Mouse (Mus musculus): ENCODE results near the gene 6430571L13Rik.
A peak's percentile ranks its signal among the peaks of the same experiment; 100 is the strongest.
"Not testable (repeated sequence)": the region's sequence is repeated elsewhere in the genome, so short reads cannot be mapped to it uniquely, and the experiment has no call there.

Gene 6430571L13Rik

GRCm38 (mm10) chr9:107340267-107340859 is at the start of gene 6430571L13Rik:
Gene 6430571L13Rik (plus strand): TSS chr9:107340602.
- DNase-seq: peak; percentile 88

GRCm38 (mm10) chr9:107290897-107291296 is 49.5 kb upstream of the 6430571L13Rik start:
- DNase-seq: peak; percentile 75 to 77

GRCm38 (mm10) chr9:107294249-107294648 is 46.2 kb upstream of the 6430571L13Rik start:
- peak; percentile 79 to 86 for DNase-seq

GRCm38 (mm10) chr9:107295616-107296015 is 44.8 kb upstream of the 6430571L13Rik start:
- DNase-seq: peak in 1 of 2 experiments; percentile 33

GRCm38 (mm10) chr9:107296016-107296040 is 44.6 kb upstream of the 6430571L13Rik start, which contains the start of gene Cish:
Gene Cish (plus strand): TSS chr9:107296026.
- no peak for DNase-seq

- DNase-seq: no peak
Observed at GRCm38 (mm10) chr9:107296041-107296440, 44.4 kb upstream of the 6430571L13Rik start.

- DNase-seq: peak; percentile 85 to 88
Observed at GRCm38 (mm10) chr9:107296501-107296965, 43.9 kb upstream of the 6430571L13Rik start.

GRCm38 (mm10) chr9:107297059-107297458 is 43.3 kb upstream of the 6430571L13Rik start:
- no peak for DNase-seq

GRCm38 (mm10) chr9:107297658-107298057 is 42.7 kb upstream of the 6430571L13Rik start:
- no peak for DNase-seq

GRCm38 (mm10) chr9:107298059-107298780 is 42.2 kb upstream of the 6430571L13Rik start:
- DNase-seq: no peak

GRCm38 (mm10) chr9:107298876-107299275 is 41.5 kb upstream of the 6430571L13Rik start:
- no peak for DNase-seq

GRCm38 (mm10) chr9:107299783-107300182 is 40.6 kb upstream of the 6430571L13Rik start:
- no peak for DNase-seq

- DNase-seq: no peak
Observed at GRCm38 (mm10) chr9:107300224-107300973, 40.0 kb upstream of the 6430571L13Rik start.

GRCm38 (mm10) chr9:107301554-107302331 is 38.7 kb upstream of the 6430571L13Rik start:
- no peak for DNase-seq

GRCm38 (mm10) chr9:107302592-107302991 is 37.8 kb upstream of the 6430571L13Rik start:
- DNase-seq: no peak

- no peak for DNase-seq
Observed at GRCm38 (mm10) chr9:107303121-107303820, 37.1 kb upstream of the 6430571L13Rik start.

- DNase-seq: no peak
Observed at GRCm38 (mm10) chr9:107303900-107304299, 36.5 kb upstream of the 6430571L13Rik start.

- DNase-seq: no peak
Observed at GRCm38 (mm10) chr9:107304383-107304782, 36.0 kb upstream of the 6430571L13Rik start.

- DNase-seq: no peak
Observed at GRCm38 (mm10) chr9:107305012-107305411, 35.4 kb upstream of the 6430571L13Rik start.

GRCm38 (mm10) chr9:107305601-107306542 is 34.5 kb upstream of the 6430571L13Rik start:
- no peak for DNase-seq

GRCm38 (mm10) chr9:107306673-107307072 is 33.7 kb upstream of the 6430571L13Rik start:
- DNase-seq: not testable (repeated sequence)

Data from thymus, postnatal 36 days (tissue).